Mouse (Mus musculus) cortical plate, adult 2 months (tissue): ENCODE data around the gene Ttc3. TPM values are rescaled to one million over a fixed set of nuclear protein-coding genes. Genes with fewer than 3 reads are reported as not detected.
A peak's percentile ranks its signal among the peaks of the same experiment; 100 is the strongest.
"Not testable (repeated sequence)": the region's sequence is repeated elsewhere in the genome, so short reads cannot be mapped to it uniquely, and the experiment has no call there.

Source experiments
- H3K27ac ChIP-seq: fragments of 200-500 bp; 2 replicates; pipeline ENCODE4 v1.5.1; 2012; ENCODE audit warnings: low read length, control low read depth, inconsistent platforms; ENCODE audit not compliant: insufficient read depth
- H3K4me1 ChIP-seq: fragments of 200-500 bp; 2 replicates; pipeline ENCODE4 v1.6.1; 2011; ENCODE audit warnings: low read length; ENCODE audit not compliant: control insufficient read depth, insufficient read depth
- H3K4me3 ChIP-seq: fragments of 200-500 bp; 2 replicates; pipeline ENCODE4 v1.5.1; 2011; ENCODE audit warnings: mild to moderate bottlenecking, low read length, control low read depth; ENCODE audit not compliant: insufficient read depth
- CTCF ChIP-seq: fragments of 200-500 bp; IDR thresholded peaks from 2 replicates; pipeline ENCODE4 v1.5.1; 2011; ENCODE audit warnings: mild to moderate bottlenecking, control low read depth, low read length; ENCODE audit not compliant: insufficient read depth; ENCODE audit errors: extremely low read depth
- POLR2A ChIP-seq: fragments of 200-500 bp; IDR thresholded peaks from 2 replicates; pipeline ENCODE4 v1.6.1; 2011; ENCODE audit warnings: mild to moderate bottlenecking, low read length, control low read depth; ENCODE audit not compliant: insufficient read depth; ENCODE audit errors: extremely low read depth
- polyA plus RNA-seq: library from polyadenylated mRNA; depleted of rRNA; stranded (reverse); fragments of >200 nt; gene quantifications from 2 replicates; pipeline ENCODE4 v1.2.3, GENCODE M21; 2012

The Ttc3 gene
- polyA plus RNA-seq, 1 experiment: 328 TPM

GRCm38 (mm10) chr16:94465900-94466299 lies 95.5 kb downstream of the Ttc3 start:
- H3K27ac ChIP-seq: no peak overlapping the region
- H3K4me1 ChIP-seq: no peaks in the 10 kb centered on the region; the same call in 1 of the 2 replicates
- TF ChIP-seq CTCF: no peak
- TF ChIP-seq POLR2A: no peak
- no peak overlapping the region for H3K4me3 ChIP-seq

GRCm38 (mm10) chr16:94466317-94466716 lies 95.9 kb downstream of the Ttc3 start:
- not testable (repeated sequence) for H3K4me1 ChIP-seq, H3K4me3 ChIP-seq, H3K27ac ChIP-seq

- Histone ChIP-seq H3K27ac (no peak overlapping the region), H3K4me3 (no peak overlapping the region), H3K4me1 (peaks cover 6% of the 10 kb centered on the region; the same call in 1 of the 2 replicates)
- no peak for TF ChIP-seq POLR2A
- TF ChIP-seq CTCF: no peak
Observed at GRCm38 (mm10) chr16:94467337-94468055, 97.1 kb downstream of the Ttc3 start.

GRCm38 (mm10) chr16:94468391-94468790 lies 98.0 kb downstream of the Ttc3 start:
- Histone ChIP-seq H3K4me1 (peaks cover 10% of the 10 kb centered on the region; the same call in 1 of the 2 replicates), H3K4me3 (no peak overlapping the region), H3K27ac (no peak overlapping the region)
- TF ChIP-seq CTCF (no peak), POLR2A (no peak)

GRCm38 (mm10) chr16:94472515-94472951 lies 102.1 kb downstream of the Ttc3 start:
- peaks cover 10% of the 10 kb centered on the region; the same call in 1 of the 2 replicates for H3K4me1 ChIP-seq
- no peak overlapping the region for H3K4me3 ChIP-seq
- no peak overlapping the region for H3K27ac ChIP-seq
- no peak for TF ChIP-seq POLR2A
- TF ChIP-seq CTCF: no peak

- H3K4me3 ChIP-seq: no peak overlapping the region
- peaks cover 10% of the 10 kb centered on the region; the same call in 1 of the 2 replicates for H3K4me1 ChIP-seq
- 0 out of 2 replicates have a peak overlapping the region, but pooled peaks have one; percentile 10 for H3K27ac ChIP-seq
- TF ChIP-seq CTCF (no peak), POLR2A (no peak; the same call in 1 of the 2 replicates)
Observed at GRCm38 (mm10) chr16:94473086-94473822, 102.8 kb downstream of the Ttc3 start.

- Histone ChIP-seq H3K4me3 (no peak overlapping the region), H3K27ac (no peak overlapping the region), H3K4me1 (peaks cover 3% of the 10 kb centered on the region)
- no peak for TF ChIP-seq POLR2A
- no peak for TF ChIP-seq CTCF
Observed at GRCm38 (mm10) chr16:94484752-94485535, 114.5 kb downstream of the Ttc3 start.

- no peak overlapping the region for H3K4me3 ChIP-seq
- TF ChIP-seq POLR2A: no peak
- TF ChIP-seq CTCF: no peak
- peaks cover 3% of the 10 kb centered on the region for H3K4me1 ChIP-seq
- no peak overlapping the region for H3K27ac ChIP-seq
Observed at GRCm38 (mm10) chr16:94487341-94487740, 116.9 kb downstream of the Ttc3 start.

GRCm38 (mm10) chr16:94489326-94489725 lies 118.9 kb downstream of the Ttc3 start:
- Histone ChIP-seq H3K4me3 (no peak overlapping the region), H3K27ac (no peak overlapping the region), H3K4me1 (peaks cover 3% of the 10 kb centered on the region)
- TF ChIP-seq CTCF: no peak

GRCm38 (mm10) chr16:94497176-94497575 lies 126.8 kb downstream of the Ttc3 start:
- H3K27ac ChIP-seq, H3K4me3 ChIP-seq, H3K4me1 ChIP-seq: not testable (repeated sequence)
